Mouse (Mus musculus) limb, embryonic 11.5 days (tissue): ENCODE results near the gene Cyp4f39. TPM values are rescaled to one million over a fixed set of nuclear protein-coding genes. Genes with fewer than 3 reads are reported as not detected.

Experiments used
- ATAC-seq: fragments of 200-750 bp; cut with Nextera tagmentation; 2 replicates; pipeline ENCODE4 v1.8.0; 2017; ENCODE audit warnings: low read depth; ENCODE audit not compliant: insufficient number of reproducible peaks, low FRiP score, low TSS enrichment
- DNase-seq: peaks from one replicate; pipeline ENCODE4 v3.0.0-alpha.2; 2015; ENCODE audit warnings: low spot score
- H3K27ac ChIP-seq: fragments of 300-500 bp; sonication (generic); replicated peaks from 2 replicates; pipeline ENCODE4 v1.5.1; 2014; ENCODE audit warnings: low read depth, mild to moderate bottlenecking, low read length
- H3K27me3 ChIP-seq: fragments of 300-500 bp; sonication (generic); 2 replicates; pipeline ENCODE4 v1.6.1; 2014; ENCODE audit warnings: mild to moderate bottlenecking, low read length, mixed read lengths; ENCODE audit not compliant: control insufficient read depth, insufficient read depth
- H3K36me3 ChIP-seq: fragments of 300-500 bp; sonication (generic); 2 replicates; pipeline ENCODE4 v1.6.1; 2014; ENCODE audit warnings: mild to moderate bottlenecking, low read length, moderate library complexity, mixed read lengths; ENCODE audit not compliant: control insufficient read depth, insufficient read depth
- H3K4me1 ChIP-seq: fragments of 300-500 bp; sonication (generic); 2 replicates; pipeline ENCODE4 v1.6.1; 2014; ENCODE audit warnings: low read length, mixed read lengths; ENCODE audit not compliant: control insufficient read depth, insufficient read depth
- H3K4me2 ChIP-seq: fragments of 300-500 bp; sonication (generic); 2 replicates; pipeline ENCODE4 v1.6.1; 2014; ENCODE audit warnings: low read depth, mild to moderate bottlenecking, moderate library complexity; ENCODE audit not compliant: severe bottlenecking
- H3K4me3 ChIP-seq: fragments of 300-500 bp; sonication (generic); 2 replicates; pipeline ENCODE4 v1.5.1; 2014; ENCODE audit warnings: low read depth, low read length
- H3K9ac ChIP-seq: fragments of 300-500 bp; sonication (generic); 2 replicates; pipeline ENCODE4 v1.6.1; 2014; ENCODE audit warnings: mild to moderate bottlenecking, low read length
- H3K9me3 ChIP-seq: fragments of 300-500 bp; sonication (generic); 2 replicates; pipeline ENCODE4 v1.6.1; 2016; ENCODE audit warnings: low read length; ENCODE audit not compliant: control insufficient read depth
- WGBS: fragments of 180-500 bp; shearing (Covaris S2); extraction: QIAGEN DNeasy Blood & Tissue Kit; methylation state at CpG from one replicate; pipeline ENCODE4 v1.1.7; 2014; 5-methylcytosine and 5-hydroxymethylcytosine counted together
- polyA plus RNA-seq: library from polyadenylated mRNA; unstranded; fragments of >200 nt; fragmentation: Nextera tagmentation; extraction: Ambion mirVana; gene quantifications from 2 replicates; pipeline ENCODE4 v1.2.1, GENCODE M21; 2014

The Cyp4f39 gene
- polyA plus RNA-seq, 1 experiment from 2014 or later: not detected

- Histone ChIP-seq H3K9me3 (no peaks in the 10 kb centered on the region), H3K27me3 (no peaks in the 10 kb centered on the region), H3K9ac (no peak overlapping the region), H3K4me2 (no peak overlapping the region), H3K4me1 (no peaks in the 10 kb centered on the region), H3K36me3 (no peaks in the 10 kb centered on the region), H3K4me3 (no peak overlapping the region), H3K27ac (no peak overlapping the region)
- ATAC-seq (no peak), DNase-seq (no peak)
Observed at GRCm38 (mm10) chr17:32426610-32427009, 25.9 kb upstream of the Cyp4f39 start.

DNA sequence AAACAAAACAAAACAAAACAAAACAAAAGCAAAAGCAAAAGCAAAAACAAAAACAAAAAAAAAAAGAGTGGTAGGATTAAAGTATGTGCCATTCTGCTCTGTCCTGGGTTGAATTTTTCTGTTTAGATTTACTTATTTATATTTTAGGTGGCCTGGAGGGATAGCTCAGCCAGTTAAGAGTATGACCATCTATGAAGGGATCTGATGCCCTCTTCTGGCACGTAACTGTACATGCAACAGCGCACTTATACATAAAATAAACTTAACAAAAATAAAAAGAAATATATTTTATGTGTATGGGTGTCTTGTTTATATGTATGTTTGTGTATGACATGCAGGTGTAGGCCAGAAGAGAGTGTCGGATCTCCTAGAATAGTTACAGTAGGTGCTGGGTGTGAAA lies 20.6 kb upstream of the Cyp4f39 start:
- H3K27me3 ChIP-seq: no peaks in the 10 kb centered on the region
- H3K4me2 ChIP-seq: no peak overlapping the region
- no peak overlapping the region for H3K9ac ChIP-seq
- H3K4me3 ChIP-seq: no peak overlapping the region
- no peaks in the 10 kb centered on the region for H3K9me3 ChIP-seq
- 61% methylated on average over 3 of the region's 3 CpGs for WGBS
- ATAC-seq (no peak), DNase-seq (no peak)
- no peak overlapping the region for H3K27ac ChIP-seq
- no peaks in the 10 kb centered on the region for H3K4me1 ChIP-seq
- no peaks in the 10 kb centered on the region for H3K36me3 ChIP-seq

- DNase-seq: no peak
- 71% methylated on average over 4 of the region's 4 CpGs for WGBS
- no peak for ATAC-seq
- H3K27ac ChIP-seq: no peak overlapping the region
- no peak overlapping the region for H3K9ac ChIP-seq
- no peak overlapping the region for H3K4me2 ChIP-seq
- H3K4me1 ChIP-seq: no peaks in the 10 kb centered on the region
- H3K9me3 ChIP-seq: no peaks in the 10 kb centered on the region
- no peaks in the 10 kb centered on the region for H3K36me3 ChIP-seq
- H3K4me3 ChIP-seq: no peak overlapping the region
- no peaks in the 10 kb centered on the region for H3K27me3 ChIP-seq
Observed at GRCm38 (mm10) chr17:32434324-32434723, 18.2 kb upstream of the Cyp4f39 start.

DNA sequence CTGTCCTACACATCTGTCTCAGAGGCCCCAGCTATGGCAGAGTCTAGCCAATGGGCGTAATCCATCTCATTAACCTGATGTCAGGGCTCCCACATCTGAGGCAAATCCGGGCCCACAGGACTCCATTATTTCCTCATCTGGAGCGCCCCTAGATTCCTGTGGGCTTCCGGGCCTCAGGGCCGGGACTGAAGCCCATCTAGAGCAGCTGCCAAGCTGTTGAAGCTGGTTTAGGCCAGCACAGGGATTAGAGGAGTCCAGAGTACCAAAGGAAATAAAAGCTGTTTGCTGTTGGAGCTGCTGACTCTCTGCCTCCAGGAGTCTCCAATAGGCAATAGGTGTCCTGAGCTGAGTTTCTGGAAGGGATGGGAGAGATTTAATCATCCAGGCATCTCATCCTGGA lies 17.4 kb upstream of the Cyp4f39 start:
- Histone ChIP-seq H3K9me3 (no peaks in the 10 kb centered on the region), H3K27me3 (no peaks in the 10 kb centered on the region), H3K4me1 (no peaks in the 10 kb centered on the region), H3K27ac (no peak overlapping the region), H3K9ac (no peak overlapping the region), H3K36me3 (no peaks in the 10 kb centered on the region), H3K4me2 (no peak overlapping the region), H3K4me3 (no peak overlapping the region)
- DNase-seq (no peak), ATAC-seq (no peak)
- WGBS: 67% methylated on average over 5 of the region's 5 CpGs

DNA sequence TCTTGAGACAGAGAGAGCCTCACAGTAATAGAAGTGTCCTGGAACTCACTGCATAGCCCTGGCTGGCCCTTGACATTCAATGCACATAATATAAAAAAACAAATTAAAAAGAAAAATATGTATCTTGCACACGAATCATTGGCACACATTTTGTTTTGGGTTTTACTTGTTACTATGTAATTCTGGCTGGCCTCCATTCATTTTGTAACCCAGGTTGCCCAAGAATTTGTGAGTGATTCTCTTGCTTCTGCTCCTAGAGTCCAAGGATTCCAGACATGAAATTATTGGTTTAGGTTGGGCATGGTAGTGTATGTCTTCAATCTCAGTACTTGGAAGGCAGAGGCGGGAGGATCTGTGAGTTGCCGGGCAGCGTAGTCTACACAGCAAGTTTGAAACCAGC lies 15.4 kb upstream of the Cyp4f39 start:
- Histone ChIP-seq H3K27me3 (no peaks in the 10 kb centered on the region), H3K4me1 (no peaks in the 10 kb centered on the region), H3K9ac (no peak overlapping the region), H3K9me3 (no peaks in the 10 kb centered on the region), H3K4me2 (no peak overlapping the region), H3K4me3 (no peak overlapping the region), H3K27ac (no peak overlapping the region), H3K36me3 (no peaks in the 10 kb centered on the region)
- DNase-seq (no peak), ATAC-seq (no peak)
- WGBS: 95% methylated on average over 4 of the region's 4 CpGs

- Histone ChIP-seq H3K27me3 (no peaks in the 10 kb centered on the region), H3K4me1 (no peaks in the 10 kb centered on the region), H3K9me3 (no peaks in the 10 kb centered on the region), H3K4me2 (no peak overlapping the region), H3K36me3 (no peaks in the 10 kb centered on the region), H3K27ac (no peak overlapping the region), H3K4me3 (no peak overlapping the region), H3K9ac (no peak overlapping the region)
- 73% methylated on average over 6 of the region's 6 CpGs for WGBS
- no peak for DNase-seq
- no peak for ATAC-seq
Observed at GRCm38 (mm10) chr17:32443245-32443644, 9.3 kb upstream of the Cyp4f39 start.

DNA sequence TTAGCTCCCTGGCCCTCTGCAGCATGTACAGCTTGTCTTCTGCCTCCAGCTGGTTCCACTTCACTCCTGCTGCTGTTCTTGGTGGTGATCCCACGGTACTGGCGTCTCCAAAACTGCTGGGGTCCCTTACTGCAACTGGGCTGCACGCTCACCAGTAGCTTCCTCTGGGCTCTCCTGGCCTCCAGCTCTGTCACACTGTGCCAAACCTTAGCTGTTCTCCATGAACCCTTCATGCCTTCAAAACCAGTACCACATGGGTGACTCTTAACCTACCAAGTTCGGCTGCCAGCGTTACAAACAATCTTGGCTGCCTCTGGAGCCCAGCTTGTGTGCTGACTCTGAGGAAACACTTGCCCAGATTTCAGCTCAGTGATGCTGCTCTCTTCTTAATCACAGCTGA lies 7.5 kb upstream of the Cyp4f39 start:
- no peaks in the 10 kb centered on the region for H3K27me3 ChIP-seq
- H3K4me1 ChIP-seq: no peaks in the 10 kb centered on the region
- no peak overlapping the region for H3K4me2 ChIP-seq
- 79% methylated on average over 5 of the region's 5 CpGs for WGBS
- H3K36me3 ChIP-seq: no peaks in the 10 kb centered on the region
- H3K9me3 ChIP-seq: no peaks in the 10 kb centered on the region
- no peak overlapping the region for H3K9ac ChIP-seq
- no peak overlapping the region for H3K4me3 ChIP-seq
- H3K27ac ChIP-seq: no peak overlapping the region
- no peak for DNase-seq
- no peak for ATAC-seq

- H3K27me3 ChIP-seq: no peaks in the 10 kb centered on the region
- ATAC-seq: no peak
- no peak for DNase-seq
Observed at GRCm38 (mm10) chr17:32447195-32447594, 5.3 kb upstream of the Cyp4f39 start.

GRCm38 (mm10) chr17:32449042-32449441 lies 3.5 kb upstream of the Cyp4f39 start:
- no peak for ATAC-seq
- peaks cover 3% of the 10 kb centered on the region; the same call in 1 of the 2 replicates for H3K27me3 ChIP-seq
- no peak overlapping the region for H3K27ac ChIP-seq
- no peak overlapping the region for H3K4me2 ChIP-seq
- no peaks in the 10 kb centered on the region for H3K9me3 ChIP-seq
- H3K4me1 ChIP-seq: no peaks in the 10 kb centered on the region
- H3K4me3 ChIP-seq: no peak overlapping the region
- 84% methylated on average over 1 of the region's 1 CpGs for WGBS
- H3K9ac ChIP-seq: no peak overlapping the region
- no peak for DNase-seq
- no peaks in the 10 kb centered on the region for H3K36me3 ChIP-seq

More at GRCm38 (mm10) chr17:32447195-32447594, 5.3 kb upstream of the Cyp4f39 start:
- H3K36me3 ChIP-seq: no peaks in the 10 kb centered on the region
- H3K27ac ChIP-seq: no peak overlapping the region
- H3K9ac ChIP-seq: no peak overlapping the region
- no peaks in the 10 kb centered on the region for H3K4me1 ChIP-seq
- no peaks in the 10 kb centered on the region for H3K9me3 ChIP-seq
- no peak overlapping the region for H3K4me3 ChIP-seq
- H3K4me2 ChIP-seq: no peak overlapping the region
